ENCODE assay signal across 9 mouse cellular contexts in genomic region chr4:73111311-73111710, GRCm38 (mm10).
DNase-seq lines count a peak whose midpoint lies in the region; ATAC-seq and TF ChIP-seq lines count a peak whose summit lies in the region.
"Had no signal": no experiment of that assay in that cellular context is flagged by ENCODE, and none has a peak within 500 bp of the region (broad histone marks: within the 10 kb centered on the region; RNA-seq: fewer than 3 reads in every experiment).

No protein-coding gene starts in this region.

- H3K4me2 ChIP-seq in forebrain, embryonic 11.5 days (ENCODE audit: low read depth, low read length, severe bottlenecking): no peak overlapping the region
- H3K4me2 ChIP-seq in forebrain, embryonic 12.5 days: no peak overlapping the region
- no peak overlapping the region for H3K4me2 ChIP-seq in liver, embryonic 14.5 days (ENCODE audit: low read depth)
- no peak overlapping the region for H3K4me2 ChIP-seq in liver, embryonic 11.5 days
- no peak overlapping the region for H3K4me2 ChIP-seq in embryonic facial prominence, embryonic 11.5 days (ENCODE audit: low read depth, low read length)

- H3K36me3 ChIP-seq in forebrain, embryonic 11.5 days (ENCODE audit: control insufficient read depth, insufficient read depth, low read length): no peaks in the 10 kb centered on the region
- H3K36me3 ChIP-seq in forebrain, embryonic 12.5 days (replicated peaks): no peaks in the 10 kb centered on the region
- H3K36me3 ChIP-seq in liver, embryonic 14.5 days (replicated peaks; ENCODE audit: control insufficient read depth, insufficient read depth, low read depth): no peaks in the 10 kb centered on the region
- no peaks in the 10 kb centered on the region for H3K36me3 ChIP-seq in liver, embryonic 11.5 days (ENCODE audit: control insufficient read depth, insufficient read depth, low read length)
- H3K36me3 ChIP-seq in embryonic facial prominence, embryonic 11.5 days (replicated peaks; ENCODE audit: control insufficient read depth, insufficient read depth, low read depth, low read length): no peaks in the 10 kb centered on the region

- no peak for DNase-seq in forebrain, embryonic 11.5 days (ENCODE audit: low spot score)
- no peak for DNase-seq in liver, embryonic 14.5 days (ENCODE audit: low read depth in 3 of 3, low spot score in 3 of 3)
- no peak for DNase-seq in liver, embryonic 11.5 days (ENCODE audit: low spot score)
- DNase-seq in embryonic facial prominence, embryonic 11.5 days (ENCODE audit: low spot score): peak; percentile 71
- peak; percentile 41 for DNase-seq in lung, postnatal 36 days
- DNase-seq in spleen, postnatal 14 days (ENCODE audit: low spot score in 2 of 2): no peak
- DNase-seq: spleen, adult 18-20 months had no signal

- H3K27me3 ChIP-seq in forebrain, embryonic 11.5 days (ENCODE audit: control insufficient read depth, insufficient read depth, low read length): no peaks in the 10 kb centered on the region
- no peaks in the 10 kb centered on the region for H3K27me3 ChIP-seq in forebrain, embryonic 12.5 days
- no peaks in the 10 kb centered on the region for H3K27me3 ChIP-seq in liver, embryonic 14.5 days (ENCODE audit: control insufficient read depth, insufficient read depth, low read length)
- no peaks in the 10 kb centered on the region for H3K27me3 ChIP-seq in liver, embryonic 11.5 days (replicated peaks; ENCODE audit: control insufficient read depth, insufficient read depth, low read length)
- H3K27me3 ChIP-seq in embryonic facial prominence, embryonic 11.5 days (ENCODE audit: control insufficient read depth, insufficient read depth, low read length): no peaks in the 10 kb centered on the region

- no peak for TF ChIP-seq EP300 in liver, embryonic 14.5 days (IDR thresholded peaks at IDR 0.05; ENCODE audit: low read depth)

- H3K9ac ChIP-seq in forebrain, embryonic 11.5 days (ENCODE audit: low read length): no peak overlapping the region
- H3K9ac ChIP-seq in forebrain, embryonic 12.5 days: no peak overlapping the region
- H3K9ac ChIP-seq in liver, embryonic 14.5 days (replicated peaks): no peak overlapping the region
- no peak overlapping the region for H3K9ac ChIP-seq in liver, embryonic 11.5 days (ENCODE audit: low read depth, low read length)
- no peak overlapping the region for H3K9ac ChIP-seq in embryonic facial prominence, embryonic 11.5 days (replicated peaks; ENCODE audit: low read length)

- H3K4me3 ChIP-seq in forebrain, embryonic 11.5 days (ENCODE audit: low read depth, low read length): no peak overlapping the region
- H3K4me3 ChIP-seq in forebrain, embryonic 12.5 days (replicated peaks): no peak overlapping the region
- no peak overlapping the region for H3K4me3 ChIP-seq in liver, embryonic 14.5 days (ENCODE audit: insufficient read depth in 1 of 2, low read depth in 2 of 2, low read length in 2 of 2)
- H3K4me3 ChIP-seq in liver, embryonic 11.5 days (ENCODE audit: low read depth, low read length): no peak overlapping the region
- no peak overlapping the region for H3K4me3 ChIP-seq in embryonic facial prominence, embryonic 11.5 days (ENCODE audit: low read depth, low read length)

- H3K27ac ChIP-seq in forebrain, embryonic 11.5 days (ENCODE audit: low read depth, low read length): no peak overlapping the region
- H3K27ac ChIP-seq in forebrain, embryonic 12.5 days: no peak overlapping the region
- no peak overlapping the region for H3K27ac ChIP-seq in liver, embryonic 14.5 days
- H3K27ac ChIP-seq in liver, embryonic 11.5 days (ENCODE audit: low read depth, low read length): no peak overlapping the region
- H3K27ac ChIP-seq in embryonic facial prominence, embryonic 11.5 days (replicated peaks; ENCODE audit: low read depth, low read length): no peak overlapping the region

- H3K9me3 ChIP-seq in forebrain, embryonic 11.5 days (ENCODE audit: control insufficient read depth, low read length): no peaks in the 10 kb centered on the region
- no peaks in the 10 kb centered on the region for H3K9me3 ChIP-seq in forebrain, embryonic 12.5 days
- no peaks in the 10 kb centered on the region for H3K9me3 ChIP-seq in liver, embryonic 14.5 days (ENCODE audit: control insufficient read depth, low read length)
- no peaks in the 10 kb centered on the region for H3K9me3 ChIP-seq in liver, embryonic 11.5 days (ENCODE audit: control insufficient read depth, low read length)
- no peaks in the 10 kb centered on the region for H3K9me3 ChIP-seq in embryonic facial prominence, embryonic 11.5 days (replicated peaks; ENCODE audit: control insufficient read depth, low read length)

- ATAC-seq in forebrain, embryonic 11.5 days (replicated peaks; ENCODE audit: low FRiP score): 0 out of 2 replicates have a peak, but pooled peaks have one; percentile 46
- no peak for ATAC-seq in forebrain, embryonic 12.5 days (ENCODE audit: low FRiP score)
- ATAC-seq in liver, embryonic 14.5 days (ENCODE audit: insufficient read depth): no peak
- no peak for ATAC-seq in liver, embryonic 11.5 days (replicated peaks; ENCODE audit: low FRiP score)
- ATAC-seq in embryonic facial prominence, embryonic 11.5 days (replicated peaks; ENCODE audit: insufficient number of reproducible peaks, low FRiP score, low TSS enrichment, low read depth): no peak
- ATAC-seq in activated CD4-positive, CD25-positive, alpha-beta regulatory T cell, adult 4 months: no peak

- WGBS in forebrain, embryonic 11.5 days: 69% methylated on average over 2 of the region's 2 CpGs
- WGBS in forebrain, embryonic 12.5 days: 67% methylated on average over 2 of the region's 2 CpGs
- WGBS in liver, embryonic 14.5 days (ENCODE audit: insufficient replicate concordance): 47% methylated on average over 2 of the region's 2 CpGs
- WGBS in liver, embryonic 11.5 days: 60% methylated on average over 2 of the region's 2 CpGs
- 58% methylated on average over 2 of the region's 2 CpGs for WGBS in embryonic facial prominence, embryonic 11.5 days

- peak; percentile 15; the same call in 1 of the 2 replicates for TF ChIP-seq CTCF in liver, embryonic 14.5 days (IDR thresholded peaks at IDR 0.05; ENCODE audit: low read depth)

- H3K4me1 ChIP-seq in forebrain, embryonic 11.5 days (replicated peaks; ENCODE audit: control insufficient read depth, insufficient read depth, low read length): no peaks in the 10 kb centered on the region
- no peaks in the 10 kb centered on the region for H3K4me1 ChIP-seq in forebrain, embryonic 12.5 days
- no peaks in the 10 kb centered on the region for H3K4me1 ChIP-seq in liver, embryonic 14.5 days (replicated peaks; ENCODE audit: control insufficient read depth in 2 of 2, insufficient read depth in 2 of 2, low read length in 1 of 2)
- no peaks in the 10 kb centered on the region for H3K4me1 ChIP-seq in liver, embryonic 11.5 days (replicated peaks; ENCODE audit: control insufficient read depth, insufficient read depth, low read length)
- no peaks in the 10 kb centered on the region for H3K4me1 ChIP-seq in embryonic facial prominence, embryonic 11.5 days (ENCODE audit: control insufficient read depth, insufficient read depth, low read length)

Comparison
In these comparisons a context has a peak if more than half of its experiments do, and no peak if none do; other contexts are left out.
1. DNase-seq: peak in embryonic facial prominence, embryonic 11.5 days (single experiment) and lung, postnatal 36 days (single experiment); none in forebrain, embryonic 11.5 days (single experiment), liver, embryonic 14.5 days (0 of 3), liver, embryonic 11.5 days (single experiment) and spleen, postnatal 14 days (0 of 2).